Mouse (Mus musculus): ENCODE measurements around the gene Stk26.

Stk26 gene

GRCm38 (mm10) chrX:50840847-50841560 lies at the start of gene Stk26:
Gene Stk26 (plus strand): TSS chrX:50841047.
- peak in 1 of 2 experiments; percentile 6 for DNase-seq (ENCODE audit: low spot score in 2 of 2)

GRCm38 (mm10) chrX:50793005-50793680 lies 47.7 kb upstream of the Stk26 start:
- no peak for DNase-seq (ENCODE audit: low spot score in 2 of 2)

GRCm38 (mm10) chrX:50797798-50798197 lies 43.0 kb upstream of the Stk26 start:
- DNase-seq (ENCODE audit: low spot score in 2 of 2) = no peak

- no peak for DNase-seq (ENCODE audit: low spot score in 2 of 2)
Observed at GRCm38 (mm10) chrX:50798571-50798970, 42.3 kb upstream of the Stk26 start.

- DNase-seq (ENCODE audit: low spot score in 2 of 2) = no peak
Observed at GRCm38 (mm10) chrX:50799656-50800188, 41.1 kb upstream of the Stk26 start.

GRCm38 (mm10) chrX:50805654-50806053 lies 35.2 kb upstream of the Stk26 start:
- no peak for DNase-seq (ENCODE audit: low spot score in 2 of 2)

GRCm38 (mm10) chrX:50823856-50824255 lies 17.0 kb upstream of the Stk26 start:
- no peak for DNase-seq (ENCODE audit: low spot score in 2 of 2)

- no peak for DNase-seq (ENCODE audit: low spot score in 2 of 2)
Observed at GRCm38 (mm10) chrX:50835592-50835991, 5.3 kb upstream of the Stk26 start.

GRCm38 (mm10) chrX:50836029-50836691 lies 4.7 kb upstream of the Stk26 start:
- DNase-seq (ENCODE audit: low spot score in 2 of 2) = no peak

- no peak for DNase-seq (ENCODE audit: low spot score in 2 of 2)
Observed at GRCm38 (mm10) chrX:50841587-50841986, 740 bp downstream of the Stk26 start.

- DNase-seq (ENCODE audit: low spot score in 2 of 2) = no peak
Observed at GRCm38 (mm10) chrX:50842046-50842445, 1.2 kb downstream of the Stk26 start.

GRCm38 (mm10) chrX:50850428-50851184 lies 9.8 kb downstream of the Stk26 start:
- DNase-seq (ENCODE audit: low spot score in 2 of 2) = no peak

GRCm38 (mm10) chrX:50863771-50864170 lies 22.9 kb downstream of the Stk26 start:
- DNase-seq (ENCODE audit: low spot score in 2 of 2) = no peak

- DNase-seq (ENCODE audit: low spot score in 2 of 2) = no peak
Observed at GRCm38 (mm10) chrX:50864734-50865133, 23.9 kb downstream of the Stk26 start.

GRCm38 (mm10) chrX:50874246-50875002 lies 33.6 kb downstream of the Stk26 start:
- DNase-seq (ENCODE audit: low spot score in 2 of 2) = no peak

GRCm38 (mm10) chrX:50887999-50888398 lies 47.2 kb downstream of the Stk26 start:
- DNase-seq (ENCODE audit: low spot score in 2 of 2) = no peak

- no peak for DNase-seq (ENCODE audit: low spot score in 2 of 2)
Observed at GRCm38 (mm10) chrX:50903497-50903896, 62.6 kb downstream of the Stk26 start.

- DNase-seq (ENCODE audit: low spot score in 2 of 2) = no peak
Observed at GRCm38 (mm10) chrX:50909915-50910314, 69.1 kb downstream of the Stk26 start.

GRCm38 (mm10) chrX:50917389-50917788 lies 76.5 kb downstream of the Stk26 start:
- DNase-seq (ENCODE audit: low spot score in 2 of 2) = no peak

GRCm38 (mm10) chrX:50918754-50919153 lies 77.9 kb downstream of the Stk26 start:
- DNase-seq (ENCODE audit: low spot score in 2 of 2) = no peak

All from right cerebral cortex, postnatal 36 days (tissue).